Mouse (Mus musculus): ENCODE data around the gene Ergic1.

DNA sequence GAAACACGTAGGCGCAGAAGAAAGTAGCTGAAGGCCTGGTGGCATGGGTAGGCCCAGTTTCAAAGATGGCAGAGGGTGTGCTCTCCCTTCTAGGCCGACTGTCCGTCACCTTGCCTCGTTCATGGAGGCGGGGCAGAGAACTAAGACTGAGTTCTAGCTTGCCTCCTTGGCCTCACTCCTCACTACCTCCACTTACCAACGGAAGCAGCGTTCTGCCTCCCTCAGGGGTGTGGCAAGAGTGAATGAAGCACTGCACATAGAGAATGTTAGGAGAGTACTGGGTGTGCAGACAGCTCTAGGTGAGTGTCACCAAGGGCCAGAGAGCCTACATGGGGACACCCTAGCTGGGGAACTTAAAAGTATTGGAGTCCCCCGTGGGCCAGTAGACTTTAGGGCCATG lies 21.8 kb downstream of the Ergic1 start:
- TF ChIP-seq CTCF (IDR thresholded peaks at IDR 0.05; ENCODE audit: extremely low read depth, insufficient read depth, low read length) (no peak), POLR2A (IDR thresholded peaks at IDR 0.05; ENCODE audit: extremely low read depth, insufficient read depth, low read length) (no peak)

Data from cortical plate, adult 2 months (tissue).